Mouse (Mus musculus): ENCODE results near the gene Gm20388.

DNA sequence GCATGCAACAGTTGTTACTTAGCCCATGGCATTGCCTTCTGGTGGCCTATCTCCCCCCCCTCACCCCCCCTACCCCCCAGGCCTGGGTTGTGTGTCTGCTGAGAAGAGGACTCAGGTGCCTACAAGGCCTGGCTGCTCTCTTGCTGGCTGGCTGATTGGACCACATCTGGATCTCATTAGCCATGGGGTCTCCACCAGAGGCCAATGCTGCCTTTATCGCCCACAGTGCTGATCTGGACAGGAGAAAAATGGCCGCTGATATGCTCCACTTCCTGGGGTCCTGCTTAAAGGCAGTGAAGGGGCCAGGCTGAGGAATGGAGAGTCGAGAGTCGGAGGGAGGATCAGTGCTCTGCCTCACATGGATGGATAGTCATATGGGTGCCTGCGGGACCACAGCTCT lies 935.4 kb downstream of the Gm20388 start:
- no peak for TF ChIP-seq CTCF (IDR thresholded peaks at IDR 0.05; ENCODE audit: borderline replicate concordance, extremely low read depth, insufficient read depth, insufficient read length)
- no peak for TF ChIP-seq POLR2A (IDR thresholded peaks at IDR 0.05; ENCODE audit: borderline replicate concordance, extremely low read depth, insufficient read depth, insufficient read length, poor library complexity, severe bottlenecking)

Data from brain, embryonic 14.5 days (tissue).